Mouse (Mus musculus): ENCODE results near the gene Itgb3bp. TPM values are rescaled to one million over a fixed set of nuclear protein-coding genes. Genes with fewer than 3 reads are reported as not detected.

The Itgb3bp gene
- total RNA-seq, 1 experiment = 6.5 TPM

- Histone ChIP-seq H3K36me3 (ENCODE audit: control insufficient read depth, insufficient read depth, low read length, poor library complexity, severe bottlenecking) (no peaks in the 10 kb centered on the region), H3K4me1 (ENCODE audit: control insufficient read depth in 2 of 2, insufficient read depth in 2 of 2, low read length in 2 of 2, poor library complexity in 1 of 2) (no peaks in the 10 kb centered on the region), H3K9me3 (ENCODE audit: control insufficient read depth, insufficient read depth, low read depth, low read length) (no peaks in the 10 kb centered on the region), H3K4me3 (ENCODE audit: insufficient read depth in 1 of 2, low read depth in 1 of 2, low read length in 2 of 2, poor library complexity in 1 of 2, severe bottlenecking in 1 of 2) (no peak overlapping the region), H3K27ac (ENCODE audit: insufficient read depth, low read depth, low read length, poor library complexity, severe bottlenecking) (no peak overlapping the region), H3K9ac (ENCODE audit: insufficient read depth, low read depth, low read length, poor library complexity, severe bottlenecking) (no peak overlapping the region)
- in situ Hi-C loops (cut with MboI; ENCODE audit: low sequenced_read_pairs in 2 of 2, unreplicated experiment in 2 of 2) = no loop called here
- DNase-seq (ENCODE audit: low read depth, low spot score) = no peak
- no peak for TF ChIP-seq HCFC1 (IDR thresholded peaks at IDR 0.05; ENCODE audit: borderline replicate concordance, insufficient read depth, low read length)
- TF ChIP-seq ZNF384 (IDR thresholded peaks at IDR 0.05; ENCODE audit: low read depth, low read length) = no peak
- TF ChIP-seq ZC3H11A (IDR thresholded peaks at IDR 0.05; ENCODE audit: borderline replicate concordance, low read depth, low read length) = no peak
- TF ChIP-seq CHD2 (IDR thresholded peaks at IDR 0.05; ENCODE audit: low read depth, low read length) = no peak
- no peak for TF ChIP-seq MAFK (IDR thresholded peaks at IDR 0.05; ENCODE audit: insufficient read depth, low read depth, low read length)
Observed at GRCm38 (mm10) chr4:99882405-99882804, 47.2 kb downstream of the Itgb3bp start.

- H3K27ac ChIP-seq (ENCODE audit: insufficient read depth, low read depth, low read length, poor library complexity, severe bottlenecking) = no peak overlapping the region
- no peak overlapping the region for H3K9ac ChIP-seq (ENCODE audit: insufficient read depth, low read depth, low read length, poor library complexity, severe bottlenecking)
- no peaks in the 10 kb centered on the region for H3K9me3 ChIP-seq (ENCODE audit: control insufficient read depth, insufficient read depth, low read depth, low read length)
- no peak for DNase-seq (ENCODE audit: low read depth, low spot score)
- no peaks in the 10 kb centered on the region for H3K4me1 ChIP-seq (ENCODE audit: control insufficient read depth in 2 of 2, insufficient read depth in 2 of 2, low read length in 2 of 2, poor library complexity in 1 of 2)
- no peak for TF ChIP-seq ZC3H11A (IDR thresholded peaks at IDR 0.05; ENCODE audit: borderline replicate concordance, low read depth, low read length)
- TF ChIP-seq ZNF384 (IDR thresholded peaks at IDR 0.05; ENCODE audit: low read depth, low read length) = no peak
- no peak for TF ChIP-seq HCFC1 (IDR thresholded peaks at IDR 0.05; ENCODE audit: borderline replicate concordance, insufficient read depth, low read length)
- no peak for TF ChIP-seq MAFK (IDR thresholded peaks at IDR 0.05; ENCODE audit: insufficient read depth, low read depth, low read length)
- TF ChIP-seq CHD2 (IDR thresholded peaks at IDR 0.05; ENCODE audit: low read depth, low read length) = no peak
- in situ Hi-C loops (cut with MboI; ENCODE audit: low sequenced_read_pairs in 2 of 2, unreplicated experiment in 2 of 2) = no loop called here
- H3K4me3 ChIP-seq (ENCODE audit: insufficient read depth in 1 of 2, low read depth in 1 of 2, low read length in 2 of 2, poor library complexity in 1 of 2, severe bottlenecking in 1 of 2) = no peak overlapping the region
- no peaks in the 10 kb centered on the region for H3K36me3 ChIP-seq (ENCODE audit: control insufficient read depth, insufficient read depth, low read length, poor library complexity, severe bottlenecking)
Observed at GRCm38 (mm10) chr4:99881882-99882281, 47.7 kb downstream of the Itgb3bp start.

DNA sequence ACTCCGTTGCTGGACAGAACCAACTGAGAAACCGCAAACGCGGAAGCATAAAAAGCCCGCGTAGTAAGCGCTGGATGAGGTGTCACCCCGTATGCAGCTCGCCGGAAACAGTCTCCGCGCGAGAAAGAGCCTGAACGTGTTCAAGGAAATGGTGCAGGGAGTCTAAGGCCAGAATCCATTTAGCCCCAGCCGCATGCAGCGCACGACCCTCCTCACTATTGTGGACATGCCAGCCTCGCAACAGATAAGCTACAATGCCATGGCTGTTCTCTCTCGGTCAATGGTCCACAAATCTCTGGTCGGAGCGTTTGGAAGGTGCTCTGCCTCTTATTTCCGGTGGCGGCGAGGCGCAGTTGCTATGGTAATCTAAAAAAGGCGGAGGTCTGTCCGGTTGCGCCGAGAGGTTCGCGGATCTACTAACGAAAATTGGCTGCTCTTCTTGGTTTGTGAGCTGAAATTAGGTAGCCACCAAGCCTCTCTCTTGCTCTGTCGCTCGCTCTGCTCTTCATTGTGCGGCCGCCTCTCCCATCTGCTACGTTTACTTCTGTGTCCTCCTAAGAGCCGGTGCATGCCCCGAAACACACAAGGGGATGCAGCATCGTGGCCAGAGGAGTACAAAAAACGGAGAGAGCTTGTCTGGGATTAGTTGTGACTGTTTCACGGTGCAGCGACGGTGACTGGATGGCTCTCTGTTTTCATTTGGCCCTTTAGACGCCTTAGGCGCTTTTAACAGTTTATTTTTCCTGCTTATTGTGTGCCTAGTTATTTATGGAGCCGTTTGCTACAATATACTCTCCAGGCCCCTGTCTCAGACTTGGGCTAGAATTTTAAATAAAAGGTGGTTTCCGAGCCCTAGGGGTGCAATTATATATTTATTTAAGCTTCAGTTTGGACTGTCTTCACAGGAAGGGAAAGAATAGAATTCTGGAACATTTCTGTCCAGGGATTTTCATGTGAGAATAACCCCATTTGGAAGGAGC is 100.2 kb downstream of the Itgb3bp start, which contains the start of gene Efcab7:
Gene Efcab7, plus strand, starts transcription at position 105 of the 980 bp plus-strand sequence.
- in situ Hi-C loops (cut with MboI; ENCODE audit: low sequenced_read_pairs in 2 of 2, unreplicated experiment in 2 of 2) = no loop called here
- Histone ChIP-seq H3K4me3 (ENCODE audit: insufficient read depth in 1 of 2, low read depth in 1 of 2, low read length in 2 of 2, poor library complexity in 1 of 2, severe bottlenecking in 1 of 2) (peak within 1 kb of the TSS; percentile 86 to 92), H3K9ac (ENCODE audit: insufficient read depth, low read depth, low read length, poor library complexity, severe bottlenecking) (peak within 1 kb of the TSS; percentile 91), H3K27ac (ENCODE audit: insufficient read depth, low read depth, low read length, poor library complexity, severe bottlenecking) (peak within 1 kb of the TSS; percentile 61; the same call in 1 of the 2 replicates), H3K4me1 (ENCODE audit: control insufficient read depth in 2 of 2, insufficient read depth in 2 of 2, low read length in 2 of 2, poor library complexity in 1 of 2) (no peaks in the 10 kb centered on the region), H3K36me3 (ENCODE audit: control insufficient read depth, insufficient read depth, low read length, poor library complexity, severe bottlenecking) (no peaks in the 10 kb centered on the region), H3K9me3 (ENCODE audit: control insufficient read depth, insufficient read depth, low read depth, low read length) (no peaks in the 10 kb centered on the region)
- TF ChIP-seq ZC3H11A (IDR thresholded peaks at IDR 0.05; ENCODE audit: borderline replicate concordance, low read depth, low read length) (no peak), CHD2 (IDR thresholded peaks at IDR 0.05; ENCODE audit: low read depth, low read length) (no peak), HCFC1 (IDR thresholded peaks at IDR 0.05; ENCODE audit: borderline replicate concordance, insufficient read depth, low read length) (peak; percentile 69)
- DNase-seq (ENCODE audit: low read depth, low spot score) = peak; percentile 73

DNA sequence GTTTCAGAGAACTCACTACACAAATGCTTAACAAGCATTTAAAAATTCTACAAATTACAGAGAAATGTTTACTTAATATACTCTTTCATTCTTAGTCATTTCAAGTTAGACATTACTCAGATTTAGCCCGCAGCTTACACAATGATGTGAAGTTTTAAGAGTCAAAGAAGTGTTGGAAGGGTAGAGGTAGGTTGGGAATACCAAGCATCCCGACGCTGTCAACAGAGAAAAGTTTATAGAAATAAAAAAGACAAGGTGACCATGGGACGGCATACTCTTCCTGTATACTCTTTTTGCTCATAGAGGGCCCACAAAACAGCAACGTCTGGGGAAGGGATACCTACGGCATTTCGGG is 100.9 kb downstream of the Itgb3bp start:
- TF ChIP-seq HCFC1 (IDR thresholded peaks at IDR 0.05; ENCODE audit: borderline replicate concordance, insufficient read depth, low read length) (no peak), ZC3H11A (IDR thresholded peaks at IDR 0.05; ENCODE audit: borderline replicate concordance, low read depth, low read length) (no peak), ZNF384 (IDR thresholded peaks at IDR 0.05; ENCODE audit: low read depth, low read length) (no peak), MAFK (IDR thresholded peaks at IDR 0.05; ENCODE audit: insufficient read depth, low read depth, low read length) (no peak), CHD2 (IDR thresholded peaks at IDR 0.05; ENCODE audit: low read depth, low read length) (no peak)
- no peaks in the 10 kb centered on the region for H3K4me1 ChIP-seq (ENCODE audit: control insufficient read depth in 2 of 2, insufficient read depth in 2 of 2, low read length in 2 of 2, poor library complexity in 1 of 2)

More for the DNA sequence above, 100.9 kb downstream of the Itgb3bp start:
- H3K9ac ChIP-seq (ENCODE audit: insufficient read depth, low read depth, low read length, poor library complexity, severe bottlenecking) = peak overlapping the region; percentile 91
- no peaks in the 10 kb centered on the region for H3K36me3 ChIP-seq (ENCODE audit: control insufficient read depth, insufficient read depth, low read length, poor library complexity, severe bottlenecking)
- no peaks in the 10 kb centered on the region for H3K9me3 ChIP-seq (ENCODE audit: control insufficient read depth, insufficient read depth, low read depth, low read length)
- in situ Hi-C loops (cut with MboI; ENCODE audit: low sequenced_read_pairs in 2 of 2, unreplicated experiment in 2 of 2) = no loop called here
- H3K27ac ChIP-seq (ENCODE audit: insufficient read depth, low read depth, low read length, poor library complexity, severe bottlenecking) = no peak overlapping the region
- DNase-seq (ENCODE audit: low read depth, low spot score) = peak; percentile 12
- peak overlapping the region; percentile 86 to 92 for H3K4me3 ChIP-seq (ENCODE audit: insufficient read depth in 1 of 2, low read depth in 1 of 2, low read length in 2 of 2, poor library complexity in 1 of 2, severe bottlenecking in 1 of 2)
